In the genomic region with DNA sequence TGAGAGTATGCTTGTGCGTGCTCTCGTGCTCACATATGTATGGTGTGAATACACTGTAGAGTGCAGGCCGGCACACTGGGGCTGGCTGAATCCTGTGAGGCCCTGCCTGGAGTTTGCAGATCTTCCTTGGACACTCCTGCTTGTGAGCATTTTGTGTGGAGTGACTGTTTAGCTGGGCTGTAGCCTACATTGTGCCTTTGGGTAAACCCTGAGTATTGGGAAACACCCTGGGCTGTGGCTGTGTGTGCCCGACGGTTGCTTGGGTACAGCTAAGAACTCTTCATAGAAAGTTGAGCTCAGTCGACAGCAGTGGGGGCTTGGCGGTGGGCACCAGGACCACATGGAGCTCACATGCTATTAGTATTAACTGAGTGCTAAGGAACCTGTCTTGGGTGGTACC, we compare ENCODE assay signal across 30 mouse cellular contexts. TPM values are rescaled to one million over a fixed set of nuclear protein-coding genes. Genes with fewer than 3 reads are reported as not detected.
DNase-seq lines count a peak whose midpoint lies in the region; ATAC-seq and TF ChIP-seq lines count a peak whose summit lies in the region.
"Had no signal": no experiment of that assay in that cellular context is flagged by ENCODE, and none has a peak within 500 bp of the region (broad histone marks: within the 10 kb centered on the region; RNA-seq: fewer than 3 reads in every experiment).

No protein-coding gene starts in this region.

- ATAC-seq in liver, postnatal 0 days = no peak
- ATAC-seq in liver, embryonic 12.5 days = no peak
- ATAC-seq in embryonic facial prominence, embryonic 13.5 days (ENCODE audit: insufficient number of reproducible peaks, insufficient read depth, low FRiP score, low TSS enrichment, low read depth) = no peak
- ATAC-seq in limb, embryonic 13.5 days (ENCODE audit: low FRiP score, low read depth) = no peak
- peak; percentile 19 for ATAC-seq in stomach, postnatal 0 days (ENCODE audit: low FRiP score, low TSS enrichment)
- ATAC-seq in forebrain, embryonic 11.5 days (replicated peaks; ENCODE audit: low FRiP score) = no peak
- ATAC-seq: activated CD4-positive, CD25-positive, alpha-beta regulatory T cell, adult 4 months; forebrain, postnatal 0 days; inflammation-experienced regulatory T-cells, adult 6 months had no signal

- WGBS in liver, postnatal 0 days (ENCODE audit: insufficient replicate concordance) = 67% methylated on average over 7 of the region's 7 CpGs
- WGBS in liver, embryonic 12.5 days (ENCODE audit: insufficient replicate concordance) = 75% methylated on average over 7 of the region's 7 CpGs
- WGBS in embryonic facial prominence, embryonic 13.5 days = 84% methylated on average over 7 of the region's 7 CpGs
- 81% methylated on average over 7 of the region's 7 CpGs for WGBS in limb, embryonic 13.5 days
- WGBS in stomach, postnatal 0 days = 64% methylated on average over 7 of the region's 7 CpGs
- WGBS in forebrain, embryonic 11.5 days = 94% methylated on average over 7 of the region's 7 CpGs

- H3K36me3 ChIP-seq in liver, postnatal 0 days (replicated peaks; ENCODE audit: insufficient read depth, low read length) = no peaks in the 10 kb centered on the region
- H3K36me3 ChIP-seq in liver, embryonic 12.5 days = no peaks in the 10 kb centered on the region
- H3K36me3 ChIP-seq in embryonic facial prominence, embryonic 13.5 days = no peaks in the 10 kb centered on the region
- H3K36me3 ChIP-seq in limb, embryonic 13.5 days = peaks cover 19% of the 10 kb centered on the region; the same call in 1 of the 2 replicates
- no peaks in the 10 kb centered on the region for H3K36me3 ChIP-seq in stomach, postnatal 0 days (ENCODE audit: control insufficient read depth, insufficient read depth, low read length)
- no peaks in the 10 kb centered on the region for H3K36me3 ChIP-seq in forebrain, embryonic 11.5 days (ENCODE audit: control insufficient read depth, insufficient read depth, low read length)
- H3K36me3 ChIP-seq: forebrain, embryonic 12.5 days; heart, embryonic 13.5 days; hindbrain, embryonic 15.5 days; liver, embryonic 15.5 days; neural tube, embryonic 12.5 days had no signal

- no peak overlapping the region for H3K4me2 ChIP-seq in liver, postnatal 0 days (ENCODE audit: low read depth, low read length)
- no peak overlapping the region for H3K4me2 ChIP-seq in liver, embryonic 12.5 days
- peak overlapping the region; percentile 28 for H3K4me2 ChIP-seq in embryonic facial prominence, embryonic 13.5 days
- peak overlapping the region; percentile 20; the same call in 1 of the 2 replicates for H3K4me2 ChIP-seq in limb, embryonic 13.5 days (replicated peaks)
- peak overlapping the region; percentile 29 for H3K4me2 ChIP-seq in stomach, postnatal 0 days (replicated peaks; ENCODE audit: low read depth)
- no peak overlapping the region for H3K4me2 ChIP-seq in forebrain, embryonic 11.5 days (ENCODE audit: low read depth, low read length, severe bottlenecking)
- H3K4me2 ChIP-seq: forebrain, embryonic 12.5 days; heart, embryonic 13.5 days; hindbrain, embryonic 15.5 days; liver, embryonic 15.5 days; midbrain, embryonic 11.5 days; neural tube, embryonic 12.5 days had no signal

- H3K4me3 ChIP-seq in liver, postnatal 0 days (ENCODE audit: low read depth, low read length) = no peak overlapping the region
- H3K4me3 ChIP-seq in liver, embryonic 12.5 days = no peak overlapping the region
- H3K4me3 ChIP-seq in embryonic facial prominence, embryonic 13.5 days = no peak overlapping the region
- no peak overlapping the region for H3K4me3 ChIP-seq in limb, embryonic 13.5 days
- H3K4me3 ChIP-seq in stomach, postnatal 0 days (ENCODE audit: low read depth, low read length) = no peak overlapping the region
- no peak overlapping the region for H3K4me3 ChIP-seq in forebrain, embryonic 11.5 days (ENCODE audit: low read depth, low read length)
- H3K4me3 ChIP-seq: erythroblast, embryonic 14.5 days; forebrain, embryonic 12.5 days; heart, embryonic 13.5 days; hindbrain, embryonic 10.5 days; hindbrain, embryonic 15.5 days; liver, embryonic 15.5 days; myocyte; neural tube, embryonic 12.5 days had no signal

- TF ChIP-seq EP300 in liver, postnatal 0 days (IDR thresholded peaks at IDR 0.05; ENCODE audit: low read depth) = no peak
- TF ChIP-seq EP300 in stomach, postnatal 0 days (optimal IDR thresholded peaks at IDR 0.05) = no peak

- no peaks in the 10 kb centered on the region for H3K9me3 ChIP-seq in liver, postnatal 0 days (ENCODE audit: low read length)
- H3K9me3 ChIP-seq in liver, embryonic 12.5 days (replicated peaks) = no peaks in the 10 kb centered on the region
- no peaks in the 10 kb centered on the region for H3K9me3 ChIP-seq in embryonic facial prominence, embryonic 13.5 days
- H3K9me3 ChIP-seq in limb, embryonic 13.5 days = no peaks in the 10 kb centered on the region
- no peaks in the 10 kb centered on the region for H3K9me3 ChIP-seq in stomach, postnatal 0 days (ENCODE audit: control insufficient read depth, low read length)
- no peaks in the 10 kb centered on the region for H3K9me3 ChIP-seq in forebrain, embryonic 11.5 days (ENCODE audit: control insufficient read depth, low read length)
- H3K9me3 ChIP-seq: forebrain, embryonic 12.5 days; heart, embryonic 13.5 days; hindbrain, embryonic 10.5 days; hindbrain, embryonic 15.5 days; liver, embryonic 15.5 days; neural tube, embryonic 12.5 days had no signal

- H3K9ac ChIP-seq in liver, postnatal 0 days (replicated peaks) = no peak overlapping the region
- H3K9ac ChIP-seq in liver, embryonic 12.5 days = no peak overlapping the region
- H3K9ac ChIP-seq in embryonic facial prominence, embryonic 13.5 days = no peak overlapping the region
- 0 out of 2 replicates have a peak overlapping the region, but pooled peaks have one; percentile 53 for H3K9ac ChIP-seq in limb, embryonic 13.5 days
- H3K9ac ChIP-seq in stomach, postnatal 0 days (ENCODE audit: low read length) = no peak overlapping the region
- no peak overlapping the region for H3K9ac ChIP-seq in forebrain, embryonic 11.5 days (ENCODE audit: low read length)
- H3K9ac ChIP-seq: forebrain, embryonic 12.5 days; forebrain, postnatal 0 days; heart, embryonic 13.5 days; hindbrain, embryonic 15.5 days; liver, embryonic 15.5 days; neural tube, embryonic 12.5 days had no signal

- peaks cover 45% of the 10 kb centered on the region for H3K4me1 ChIP-seq in liver, postnatal 0 days (ENCODE audit: insufficient read depth)
- peaks cover 76% of the 10 kb centered on the region for H3K4me1 ChIP-seq in liver, embryonic 12.5 days
- H3K4me1 ChIP-seq in embryonic facial prominence, embryonic 13.5 days = peaks cover 80% of the 10 kb centered on the region
- peaks cover 83% of the 10 kb centered on the region for H3K4me1 ChIP-seq in limb, embryonic 13.5 days
- peaks cover 9% of the 10 kb centered on the region for H3K4me1 ChIP-seq in stomach, postnatal 0 days (replicated peaks; ENCODE audit: control insufficient read depth, insufficient read depth)
- peaks cover 4% of the 10 kb centered on the region for H3K4me1 ChIP-seq in forebrain, embryonic 11.5 days (replicated peaks; ENCODE audit: control insufficient read depth, insufficient read depth, low read length)

- peak overlapping the region; percentile 44; the same call in 1 of the 2 replicates for H3K27ac ChIP-seq in liver, postnatal 0 days (ENCODE audit: low read depth)
- H3K27ac ChIP-seq in liver, embryonic 12.5 days = no peak overlapping the region
- peak overlapping the region; percentile 28; the same call in 1 of the 2 replicates for H3K27ac ChIP-seq in embryonic facial prominence, embryonic 13.5 days
- no peak overlapping the region for H3K27ac ChIP-seq in limb, embryonic 13.5 days
- peak overlapping the region; percentile 78 for H3K27ac ChIP-seq in stomach, postnatal 0 days (replicated peaks)
- no peak overlapping the region for H3K27ac ChIP-seq in forebrain, embryonic 11.5 days (ENCODE audit: low read depth, low read length)
- H3K27ac ChIP-seq: forebrain, embryonic 12.5 days; heart, embryonic 13.5 days; hindbrain, embryonic 10.5 days; hindbrain, embryonic 15.5 days; liver, embryonic 15.5 days; neural tube, embryonic 12.5 days had no signal

- peaks cover 16% of the 10 kb centered on the region for H3K27me3 ChIP-seq in liver, postnatal 0 days (ENCODE audit: insufficient read depth, low read length)
- H3K27me3 ChIP-seq in liver, embryonic 12.5 days (replicated peaks) = peaks cover 22% of the 10 kb centered on the region
- H3K27me3 ChIP-seq in embryonic facial prominence, embryonic 13.5 days = no peaks in the 10 kb centered on the region
- no peaks in the 10 kb centered on the region for H3K27me3 ChIP-seq in limb, embryonic 13.5 days
- H3K27me3 ChIP-seq in stomach, postnatal 0 days (ENCODE audit: control insufficient read depth, insufficient read depth, low read length) = no peaks in the 10 kb centered on the region
- H3K27me3 ChIP-seq in forebrain, embryonic 11.5 days (ENCODE audit: control insufficient read depth, insufficient read depth, low read length) = no peaks in the 10 kb centered on the region
- H3K27me3 ChIP-seq: forebrain, embryonic 12.5 days; heart, embryonic 13.5 days; hindbrain, embryonic 15.5 days; neural tube, embryonic 12.5 days had no signal

- no peak for TF ChIP-seq CTCF in liver, postnatal 0 days (IDR thresholded peaks at IDR 0.05; ENCODE audit: low read depth)
- TF ChIP-seq CTCF in stomach, postnatal 0 days (IDR thresholded peaks at IDR 0.05; ENCODE audit: low read depth) = no peak

- no peak for DNase-seq in liver, postnatal 0 days
- DNase-seq in stomach, postnatal 0 days (ENCODE audit: low spot score) = no peak
- no peak for DNase-seq in forebrain, embryonic 11.5 days (ENCODE audit: low spot score)
- DNase-seq: adrenal gland, adult 8-10 months; B cell, adult 2 months; cerebellum, adult 2 months; cerebellum, postnatal 25 days; forebrain, postnatal 0 days; heart, postnatal 14 days; kidney, adult 2 months; kidney, postnatal 4 days; layer of hippocampus, postnatal 36 days; left cerebral cortex, postnatal 4 days; lung, postnatal 14 days; right cerebral cortex, adult 18-20 months; spleen, adult 18-20 months had no signal

RNA-seq across cellular contexts. Expression of gene Sdc1, which starts 5.1 kb away (rescaled TPM):
- 101 and 116 TPM in 2 replicates for polyA plus RNA-seq in liver, postnatal 0 days (2015; fragmentation: Nextera tagmentation; extraction: Ambion mirVana)
- polyA plus RNA-seq in liver, embryonic 12.5 days (2016; fragmentation: Nextera tagmentation; extraction: Ambion mirVana) = 27.7 and 30.2 TPM in 2 replicates
- 208 TPM in 2 replicates for polyA plus RNA-seq in embryonic facial prominence, embryonic 13.5 days (2015; fragmentation: Nextera tagmentation; extraction: Ambion mirVana)
- 252 and 254 TPM in 2 replicates for polyA plus RNA-seq in limb, embryonic 13.5 days (2015; fragmentation: Nextera tagmentation; extraction: Ambion mirVana)
- 175 and 194 TPM in 2 replicates for polyA plus RNA-seq in stomach, postnatal 0 days (2015; fragmentation: Nextera tagmentation; extraction: Ambion mirVana)
- 86.8 and 90.0 TPM in 2 replicates for polyA plus RNA-seq in forebrain, embryonic 11.5 days (2014; fragmentation: Nextera tagmentation; extraction: Ambion mirVana)

Comparison
In these comparisons a context has a peak if more than half of its experiments do, and no peak if none do; other contexts are left out.
1. H3K27ac ChIP-seq: peak in liver, postnatal 0 days (single experiment), embryonic facial prominence, embryonic 13.5 days (single experiment) and stomach, postnatal 0 days (single experiment); none in liver, embryonic 12.5 days (single experiment), limb, embryonic 13.5 days (single experiment) and forebrain, embryonic 11.5 days (single experiment).
2. H3K4me2 ChIP-seq: peak in embryonic facial prominence, embryonic 13.5 days (single experiment), limb, embryonic 13.5 days (single experiment) and stomach, postnatal 0 days (single experiment); none in liver, postnatal 0 days (single experiment), liver, embryonic 12.5 days (single experiment) and forebrain, embryonic 11.5 days (single experiment).